Mouse (Mus musculus) liver, embryonic 14.5 days (tissue): ENCODE data around the gene Ralgps1.

Source experiments
- CTCF ChIP-seq: IDR thresholded peaks from 2 replicates; pipeline ENCODE4 v1.5.1; 2016; ENCODE audit warnings: antibody characterized with exemption, low read depth, control low read depth
- EP300 ChIP-seq: IDR thresholded peaks from 2 replicates; pipeline ENCODE4 v1.6.1; 2016; ENCODE audit warnings: antibody characterized with exemption, low read depth

DNA sequence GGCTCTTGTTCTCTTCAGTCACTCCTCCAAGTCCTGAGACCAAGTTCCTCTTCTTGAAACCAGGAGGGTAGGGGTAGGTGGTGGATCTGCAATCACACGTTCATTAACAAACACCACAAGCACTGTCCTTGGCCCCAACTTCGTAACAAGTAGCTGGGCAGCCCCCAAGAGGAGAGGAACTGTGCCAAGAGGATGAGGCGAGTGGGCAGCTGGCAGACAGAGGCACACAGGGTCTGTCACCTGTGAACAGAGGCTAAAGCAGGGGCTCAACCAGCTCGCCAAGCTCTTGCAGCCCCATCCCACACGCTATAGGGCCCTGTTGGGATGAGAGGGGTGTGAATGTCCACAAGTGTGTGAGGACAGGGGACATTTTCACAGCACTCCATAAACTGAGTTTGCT lies 24.5 kb downstream of the Ralgps1 start:
- TF ChIP-seq CTCF: no peak
- no peak for TF ChIP-seq EP300
